Mouse (Mus musculus): ENCODE measurements around the gene Gm9046. TPM values are rescaled to one million over a fixed set of nuclear protein-coding genes. Genes with fewer than 3 reads are reported as not detected.
A peak's percentile ranks its signal among the peaks of the same experiment; 100 is the strongest.
"Not testable (repeated sequence)": the region's sequence is repeated elsewhere in the genome, so short reads cannot be mapped to it uniquely, and the experiment has no call there.

Gm9046 gene
- not detected in 2 replicates for polyA plus RNA-seq (2012; ENCODE audit: insufficient read depth, insufficient read length, missing spikeins)

DNA sequence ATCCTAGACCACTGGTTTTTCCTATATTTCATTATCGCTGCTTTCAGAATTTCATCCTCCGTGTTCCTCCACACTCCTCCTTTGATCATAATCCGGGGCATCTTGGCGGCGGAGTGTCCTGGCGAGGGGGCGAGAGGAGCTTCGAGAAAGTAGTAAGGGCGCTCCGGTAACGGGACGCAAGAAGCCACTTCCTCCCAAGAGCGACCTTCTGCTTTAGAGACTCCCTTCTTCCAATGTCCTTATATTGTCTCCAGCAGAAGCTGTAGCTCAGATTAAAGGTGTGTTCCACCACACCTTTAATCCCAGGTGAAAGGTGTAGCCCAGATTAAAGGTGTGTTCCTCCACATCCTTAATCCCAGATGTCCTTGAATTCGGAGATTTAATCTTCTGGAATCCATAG is at the start of gene Gm9046:
Gene Gm9046 (minus strand): TSS at position 101 of the 400 bp plus-strand sequence.
- H3K4me3 ChIP-seq (ENCODE audit: insufficient read depth, low read length); H3K4me1 ChIP-seq (ENCODE audit: control insufficient read depth, insufficient read depth, low read length); H3K27ac ChIP-seq (ENCODE audit: insufficient read depth, low read depth, low read length): not testable (repeated sequence)

DNA sequence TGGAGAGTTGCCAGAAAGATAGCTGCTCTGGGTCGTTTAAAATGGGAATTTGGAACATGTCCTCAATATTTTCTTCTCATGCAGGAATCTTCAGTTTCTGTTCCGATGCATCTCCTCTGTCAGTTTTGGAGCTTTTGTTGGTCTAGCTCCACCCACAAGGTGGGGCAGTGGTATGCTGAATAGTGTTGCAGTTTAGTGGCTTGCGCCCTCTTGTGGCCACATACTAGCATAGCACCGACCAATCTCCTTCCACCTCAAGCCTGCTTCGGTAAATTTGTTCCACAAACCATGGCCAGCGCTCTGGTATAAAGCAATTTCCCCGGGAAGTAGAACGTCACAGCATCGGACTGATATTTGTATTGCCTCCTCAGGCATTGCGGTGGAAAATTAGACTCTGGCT is 27.4 kb upstream of the Gm9046 start:
- TF ChIP-seq CTCF (IDR thresholded peaks at IDR 0.05; ENCODE audit: low read depth, low read length): peak; percentile 88
- TF ChIP-seq POLR2A (IDR thresholded peaks at IDR 0.05; ENCODE audit: borderline replicate concordance, low read depth, low read length): no peak
- Histone ChIP-seq H3K4me3 (ENCODE audit: insufficient read depth, low read length) (no peak overlapping the region), H3K27ac (ENCODE audit: insufficient read depth, low read depth, low read length) (no peak overlapping the region), H3K4me1 (ENCODE audit: control insufficient read depth, insufficient read depth, low read length) (no peaks in the 10 kb centered on the region)

DNA sequence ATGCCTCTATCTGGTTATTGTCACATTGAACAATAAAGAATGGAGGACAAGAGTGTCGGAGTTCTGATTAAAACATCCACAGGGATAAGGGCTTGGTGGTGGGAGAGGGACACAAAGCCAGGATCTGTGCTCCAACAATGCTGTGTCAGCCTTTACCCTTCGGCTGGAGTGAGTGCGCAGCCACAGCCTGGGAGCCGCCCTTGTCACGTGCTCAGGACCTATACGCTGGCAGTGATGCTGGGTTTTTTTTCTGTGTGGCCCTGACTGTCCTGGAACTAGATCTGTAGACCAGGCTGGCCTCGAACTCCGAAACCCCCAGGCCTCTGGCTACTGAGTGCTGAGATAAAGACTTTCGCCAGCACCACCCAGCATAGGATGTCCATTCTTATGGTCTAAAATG is 26.5 kb upstream of the Gm9046 start:
- Histone ChIP-seq H3K4me3 (ENCODE audit: insufficient read depth, low read length) (no peak overlapping the region), H3K27ac (ENCODE audit: insufficient read depth, low read depth, low read length) (no peak overlapping the region)
- TF ChIP-seq CTCF (IDR thresholded peaks at IDR 0.05; ENCODE audit: low read depth, low read length) (no peak), POLR2A (IDR thresholded peaks at IDR 0.05; ENCODE audit: borderline replicate concordance, low read depth, low read length) (no peak)

GRCm38 (mm10) chr10:118354005-118354404 is 10.9 kb upstream of the Gm9046 start, which contains the start of gene Gm9049:
Gene Gm9049, minus strand, starts transcription at chr10:118354105.
- not testable (repeated sequence) for H3K4me1 ChIP-seq (ENCODE audit: control insufficient read depth, insufficient read depth, low read length); H3K4me3 ChIP-seq (ENCODE audit: insufficient read depth, low read length); H3K27ac ChIP-seq (ENCODE audit: insufficient read depth, low read depth, low read length)

More for the DNA sequence above, 26.5 kb upstream of the Gm9046 start:
- H3K4me1 ChIP-seq (ENCODE audit: control insufficient read depth, insufficient read depth, low read length): no peaks in the 10 kb centered on the region

DNA sequence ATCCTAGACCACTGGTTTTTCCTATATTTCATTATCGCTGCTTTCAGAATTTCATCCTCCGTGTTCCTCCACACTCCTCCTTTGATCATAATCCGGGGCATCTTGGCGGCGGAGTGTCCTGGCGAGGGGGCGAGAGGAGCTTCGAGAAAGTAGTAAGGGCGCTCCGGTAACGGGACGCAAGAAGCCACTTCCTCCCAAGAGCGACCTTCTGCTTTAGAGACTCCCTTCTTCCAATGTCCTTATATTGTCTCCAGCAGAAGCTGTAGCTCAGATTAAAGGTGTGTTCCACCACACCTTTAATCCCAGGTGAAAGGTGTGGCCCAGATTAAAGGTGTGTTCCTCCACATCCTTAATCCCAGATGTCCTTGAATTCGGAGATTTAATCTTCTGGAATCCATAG is 5.5 kb upstream of the Gm9046 start, which contains the start of gene Gm9048:
Gene Gm9048 (minus strand): TSS at position 101 of the 400 bp plus-strand sequence.
- not testable (repeated sequence) for H3K27ac ChIP-seq (ENCODE audit: insufficient read depth, low read depth, low read length); H3K4me3 ChIP-seq (ENCODE audit: insufficient read depth, low read length); H3K4me1 ChIP-seq (ENCODE audit: control insufficient read depth, insufficient read depth, low read length)

GRCm38 (mm10) chr10:118337731-118338130 is 5.3 kb downstream of the Gm9046 start, which contains the start of gene Gm9045:
Gene Gm9045, minus strand, starts transcription at chr10:118337831.
- H3K4me3 ChIP-seq (ENCODE audit: insufficient read depth, low read length); H3K4me1 ChIP-seq (ENCODE audit: control insufficient read depth, insufficient read depth, low read length); H3K27ac ChIP-seq (ENCODE audit: insufficient read depth, low read depth, low read length): not testable (repeated sequence)

- H3K4me1 ChIP-seq (ENCODE audit: control insufficient read depth, insufficient read depth, low read length); H3K27ac ChIP-seq (ENCODE audit: insufficient read depth, low read depth, low read length); H3K4me3 ChIP-seq (ENCODE audit: insufficient read depth, low read length): not testable (repeated sequence)
These were observed 10.7 kb downstream of the Gm9046 start, which contains the start of gene Gm9044 for GRCm38 (mm10) chr10:118332308-118332707. Gene Gm9044, minus strand, starts transcription at chr10:118332408.

DNA sequence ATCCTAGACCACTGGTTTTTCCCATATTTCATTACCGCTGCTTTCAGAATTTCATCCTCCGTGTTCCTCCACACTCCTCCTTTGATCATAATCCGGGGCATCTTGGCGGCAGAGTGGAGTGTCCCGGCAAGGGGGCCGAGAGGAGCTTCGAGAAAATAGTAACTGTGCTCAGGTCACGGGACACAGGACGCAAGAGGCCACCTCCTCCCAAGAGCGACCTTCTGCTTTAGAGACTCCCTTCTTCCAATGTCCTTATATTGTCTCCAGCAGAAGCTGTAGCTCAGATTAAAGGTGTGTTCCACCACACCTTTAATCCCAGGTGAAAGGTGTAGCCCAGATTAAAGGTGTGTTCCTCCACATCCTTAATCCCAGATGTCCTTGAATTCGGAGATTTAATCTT is 16.2 kb downstream of the Gm9046 start, which contains the start of gene Gm9040:
Gene Gm9040 (minus strand): TSS at position 101 of the 400 bp plus-strand sequence.
- H3K4me3 ChIP-seq (ENCODE audit: insufficient read depth, low read length); H3K4me1 ChIP-seq (ENCODE audit: control insufficient read depth, insufficient read depth, low read length); H3K27ac ChIP-seq (ENCODE audit: insufficient read depth, low read depth, low read length): not testable (repeated sequence)

DNA sequence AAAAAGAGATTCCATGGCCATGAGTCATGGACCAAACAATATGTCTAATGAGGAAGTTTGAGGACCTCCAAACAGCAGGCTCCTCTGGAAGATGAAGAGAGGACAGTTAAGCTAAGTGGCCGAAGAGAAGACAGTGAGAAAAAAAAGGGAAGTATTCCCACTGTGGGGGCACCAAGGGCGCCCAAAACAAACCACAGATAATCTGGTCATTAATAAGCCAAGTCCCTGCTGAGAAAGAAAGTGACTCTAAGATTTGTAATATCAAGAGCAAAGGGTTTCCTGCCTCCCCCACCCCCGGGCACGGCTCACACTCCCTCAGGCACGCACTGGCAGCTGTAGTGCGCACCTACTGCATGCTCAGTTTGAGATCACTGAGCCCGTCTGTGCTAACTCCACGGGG is 24.0 kb downstream of the Gm9046 start:
- TF ChIP-seq POLR2A (IDR thresholded peaks at IDR 0.05; ENCODE audit: borderline replicate concordance, low read depth, low read length): no peak
- TF ChIP-seq CTCF (IDR thresholded peaks at IDR 0.05; ENCODE audit: low read depth, low read length): no peak
- Histone ChIP-seq H3K4me3 (ENCODE audit: insufficient read depth, low read length) (no peak overlapping the region), H3K4me1 (ENCODE audit: control insufficient read depth, insufficient read depth, low read length) (peaks cover 8% of the 10 kb centered on the region), H3K27ac (ENCODE audit: insufficient read depth, low read depth, low read length) (no peak overlapping the region)

GRCm38 (mm10) chr10:118302133-118302532 is 40.9 kb downstream of the Gm9046 start:
- not testable (repeated sequence) for H3K27ac ChIP-seq (ENCODE audit: insufficient read depth, low read depth, low read length); H3K4me1 ChIP-seq (ENCODE audit: control insufficient read depth, insufficient read depth, low read length); H3K4me3 ChIP-seq (ENCODE audit: insufficient read depth, low read length)

DNA sequence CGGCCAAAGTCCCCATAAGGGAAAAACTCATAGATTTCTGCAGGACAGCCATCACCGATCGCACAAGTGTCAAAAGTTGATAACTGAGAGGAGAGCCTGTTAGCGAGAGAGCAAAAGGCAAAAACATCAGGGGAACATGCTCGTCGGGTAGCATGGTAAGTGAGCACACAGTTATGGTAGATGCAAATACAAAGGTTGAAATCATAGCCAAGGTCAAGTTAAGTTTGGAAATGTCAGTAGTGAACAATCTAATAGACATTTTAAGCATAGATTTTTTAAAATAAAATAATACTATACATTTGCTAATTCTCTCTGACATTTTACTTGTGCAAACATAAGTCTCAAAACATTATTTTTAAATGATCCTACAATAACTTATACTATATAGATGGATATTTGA is 48.1 kb downstream of the Gm9046 start, which contains the start of gene Iltifb:
Gene Iltifb (minus strand): TSS at position 101 of the 400 bp plus-strand sequence.
- Histone ChIP-seq H3K27ac (ENCODE audit: insufficient read depth, low read depth, low read length) (no peak within 1 kb of the TSS), H3K4me1 (ENCODE audit: control insufficient read depth, insufficient read depth, low read length) (no peaks in the 10 kb centered on the region), H3K4me3 (ENCODE audit: insufficient read depth, low read length) (no peak within 1 kb of the TSS)
- TF ChIP-seq CTCF (IDR thresholded peaks at IDR 0.05; ENCODE audit: low read depth, low read length) (no peak), POLR2A (IDR thresholded peaks at IDR 0.05; ENCODE audit: borderline replicate concordance, low read depth, low read length) (no peak)

Other genes with a start within 250 kb of the Gm9046 start
- 12.0 and 12.8 TPM in 2 replicates for gene Mdm1, start 201.4 kb downstream of the Gm9046 start, polyA plus RNA-seq (2012; ENCODE audit: insufficient read depth, insufficient read length, missing spikeins)
- not detected in 2 replicates for gene Il22, start 138.3 kb downstream of the Gm9046 start, polyA plus RNA-seq (2012; ENCODE audit: insufficient read depth, insufficient read length, missing spikeins)
- not detected in 2 replicates for gene Gm32717, start 102.5 kb downstream of the Gm9046 start, polyA plus RNA-seq (2012; ENCODE audit: insufficient read depth, insufficient read length, missing spikeins)
- gene Gm32802, start 84.6 kb downstream of the Gm9046 start, polyA plus RNA-seq (2012; ENCODE audit: insufficient read depth, insufficient read length, missing spikeins): not detected in 2 replicates
- not detected in 2 replicates for gene Iltifb, start 48.2 kb downstream of the Gm9046 start, polyA plus RNA-seq (2012; ENCODE audit: insufficient read depth, insufficient read length, missing spikeins)
- not detected in 2 replicates for gene Gm9040, start 16.3 kb downstream of the Gm9046 start, polyA plus RNA-seq (2012; ENCODE audit: insufficient read depth, insufficient read length, missing spikeins)
- gene Gm9044, start 10.8 kb downstream of the Gm9046 start, polyA plus RNA-seq (2012; ENCODE audit: insufficient read depth, insufficient read length, missing spikeins): not detected in 2 replicates
- gene Gm9045, start 5.4 kb downstream of the Gm9046 start, polyA plus RNA-seq (2012; ENCODE audit: insufficient read depth, insufficient read length, missing spikeins): 0.49 TPM in 1 of 2 replicates, not detected in the other
- not detected in 2 replicates for gene Gm9048, start 5.4 kb upstream of the Gm9046 start, polyA plus RNA-seq (2012; ENCODE audit: insufficient read depth, insufficient read length, missing spikeins)
- gene Gm9049, start 10.8 kb upstream of the Gm9046 start, polyA plus RNA-seq (2012; ENCODE audit: insufficient read depth, insufficient read length, missing spikeins): 0.49 TPM in 1 of 2 replicates, not detected in the other
- gene Ifng, start 97.8 kb upstream of the Gm9046 start, polyA plus RNA-seq (2012; ENCODE audit: insufficient read depth, insufficient read length, missing spikeins): not detected in 2 replicates